ENCODE assay signal across 17 mouse cellular contexts in the genomic region with DNA sequence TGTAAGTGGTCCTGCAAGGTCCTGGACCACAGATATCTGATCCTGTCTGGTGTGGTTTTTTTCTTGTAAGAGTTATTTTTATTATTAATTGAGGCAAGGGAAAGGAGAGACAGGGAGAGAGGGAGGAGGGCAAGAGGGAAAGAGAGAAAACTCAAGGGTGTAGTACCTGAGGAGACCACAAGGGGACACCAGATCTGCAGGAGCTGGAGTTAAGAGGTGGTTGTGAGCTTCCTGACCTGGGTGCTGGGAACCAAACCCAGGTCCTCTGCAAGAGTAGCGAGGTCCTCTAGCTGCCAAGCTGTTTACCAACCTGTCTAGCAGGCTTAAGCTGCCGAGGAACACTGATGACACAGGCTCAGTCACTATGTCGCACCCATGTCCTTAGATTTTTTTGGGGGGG. TPM values are rescaled to one million over a fixed set of nuclear protein-coding genes. Genes with fewer than 3 reads are reported as not detected.
DNase-seq lines count a peak whose midpoint lies in the region; ATAC-seq and TF ChIP-seq lines count a peak whose summit lies in the region.
"Had no signal": no experiment of that assay in that cellular context is flagged by ENCODE, and none has a peak within 500 bp of the region (broad histone marks: within the 10 kb centered on the region; RNA-seq: fewer than 3 reads in every experiment).

No protein-coding gene starts in this region.

- no peak for TF ChIP-seq POLR2A in small intestine, adult 2 months (IDR thresholded peaks at IDR 0.05; ENCODE audit: low read depth, low read length)

- ATAC-seq in heart, postnatal 0 days (ENCODE audit: insufficient read depth, low read depth): no peak
- no peak for ATAC-seq in lung, embryonic 14.5 days (ENCODE audit: insufficient read depth)
- ATAC-seq: forebrain, embryonic 13.5 days; midbrain, embryonic 13.5 days had no signal

- H3K27ac ChIP-seq in heart, postnatal 0 days (ENCODE audit: low read depth): no peak overlapping the region
- H3K27ac ChIP-seq in lung, embryonic 14.5 days (ENCODE audit: low read depth): no peak overlapping the region
- H3K27ac ChIP-seq in ES-E14 (ENCODE audit: insufficient read depth, low read depth, low read length, poor library complexity, severe bottlenecking): no peak overlapping the region
- no peak overlapping the region for H3K27ac ChIP-seq in small intestine, adult 2 months (ENCODE audit: insufficient read depth, low read depth, low read length)
- H3K27ac ChIP-seq: embryonic facial prominence, embryonic 12.5 days; forebrain, embryonic 13.5 days; midbrain, embryonic 13.5 days; neural tube, embryonic 15.5 days had no signal

- H3K27me3 ChIP-seq in heart, postnatal 0 days (ENCODE audit: control insufficient read depth, insufficient read depth, low read length): no peaks in the 10 kb centered on the region
- no peaks in the 10 kb centered on the region for H3K27me3 ChIP-seq in lung, embryonic 14.5 days (ENCODE audit: insufficient read depth, low read length)
- H3K27me3 ChIP-seq in small intestine, adult 2 months (ENCODE audit: control insufficient read depth, insufficient read depth, low read length): no peaks in the 10 kb centered on the region
- H3K27me3 ChIP-seq: embryonic facial prominence, embryonic 12.5 days; forebrain, embryonic 13.5 days; midbrain, embryonic 13.5 days; neural tube, embryonic 15.5 days had no signal

- 93% methylated on average over 3 of the region's 3 CpGs for WGBS in heart, postnatal 0 days
- 92% methylated on average over 3 of the region's 3 CpGs for WGBS in lung, embryonic 14.5 days
- 100% methylated on average over 3 of the region's 3 CpGs for WGBS in small intestine, adult 2 months

- no peak for DNase-seq in heart, postnatal 0 days (ENCODE audit: low spot score)
- no peak for DNase-seq in heart, adult 18-20 months
- DNase-seq in lung, embryonic 14.5 days: no peak
- no peak for DNase-seq in lung, postnatal 25 days (ENCODE audit: low spot score)
- peak; percentile 43 for DNase-seq in ES-E14 (ENCODE audit: low read depth, low spot score)
- DNase-seq in thymus, postnatal 0 days (ENCODE audit: low spot score): no peak
- DNase-seq in urinary bladder, postnatal 36 days (ENCODE audit: low spot score in 2 of 2): no peak
- DNase-seq: cerebellum, postnatal 14 days; heart, postnatal 14 days; kidney, adult 11 months; left cerebral cortex, postnatal 4 days; lung, postnatal 10 days had no signal

- H3K4me1 ChIP-seq in heart, postnatal 0 days (ENCODE audit: control insufficient read depth, insufficient read depth): no peaks in the 10 kb centered on the region; the same call in 1 of the 2 replicates
- peaks cover 29% of the 10 kb centered on the region for H3K4me1 ChIP-seq in lung, embryonic 14.5 days (ENCODE audit: insufficient read depth)
- H3K4me1 ChIP-seq in ES-E14 (ENCODE audit: control insufficient read depth in 2 of 2, insufficient read depth in 2 of 2, low read length in 2 of 2, poor library complexity in 1 of 2): 0 out of 4 replicates have a peak, but pooled peaks cover 0 to 3% of the 10 kb centered on the region in 2 experiments
- peaks cover 26% of the 10 kb centered on the region for H3K4me1 ChIP-seq in small intestine, adult 2 months (ENCODE audit: control insufficient read depth, insufficient read depth, insufficient read length, low read length)
- H3K4me1 ChIP-seq: forebrain, embryonic 13.5 days had no signal

- no peak for TF ChIP-seq EP300 in heart, postnatal 0 days (IDR thresholded peaks at IDR 0.05; ENCODE audit: low read depth)

- no peak overlapping the region for H3K4me3 ChIP-seq in heart, postnatal 0 days (ENCODE audit: low read depth, low read length)
- no peak overlapping the region for H3K4me3 ChIP-seq in lung, embryonic 14.5 days (ENCODE audit: low read depth, low read length)
- no peak overlapping the region for H3K4me3 ChIP-seq in ES-E14 (ENCODE audit: insufficient read depth in 1 of 2, low read depth in 1 of 2, low read length in 2 of 2, poor library complexity in 1 of 2, severe bottlenecking in 1 of 2)
- no peak overlapping the region for H3K4me3 ChIP-seq in small intestine, adult 2 months (ENCODE audit: low read depth, low read length)
- H3K4me3 ChIP-seq: embryonic facial prominence, embryonic 12.5 days; forebrain, embryonic 13.5 days; midbrain, embryonic 13.5 days; neural tube, embryonic 15.5 days had no signal

- H3K36me3 ChIP-seq in heart, postnatal 0 days (replicated peaks; ENCODE audit: control insufficient read depth, insufficient read depth, low read length): no peaks in the 10 kb centered on the region
- H3K36me3 ChIP-seq in lung, embryonic 14.5 days (ENCODE audit: insufficient read depth): no peaks in the 10 kb centered on the region
- no peaks in the 10 kb centered on the region for H3K36me3 ChIP-seq in ES-E14 (ENCODE audit: control insufficient read depth, insufficient read depth, low read length, poor library complexity, severe bottlenecking)
- no peaks in the 10 kb centered on the region for H3K36me3 ChIP-seq in small intestine, adult 2 months (ENCODE audit: control insufficient read depth, insufficient read depth, low read length)
- H3K36me3 ChIP-seq: embryonic facial prominence, embryonic 12.5 days; midbrain, embryonic 13.5 days; neural tube, embryonic 15.5 days had no signal

- H3K9me3 ChIP-seq in heart, postnatal 0 days (replicated peaks; ENCODE audit: control insufficient read depth, low read length): no peaks in the 10 kb centered on the region; the same call in 1 of the 2 replicates
- H3K9me3 ChIP-seq in lung, embryonic 14.5 days (ENCODE audit: low read depth, low read length): no peaks in the 10 kb centered on the region
- H3K9me3 ChIP-seq in ES-E14 (ENCODE audit: control insufficient read depth, insufficient read depth, low read depth, low read length): no peaks in the 10 kb centered on the region
- H3K9me3 ChIP-seq: neural tube, embryonic 15.5 days had no signal

- in situ Hi-C loops in ES-E14 (cut with MboI; ENCODE audit: low sequenced_read_pairs in 2 of 2, unreplicated experiment in 2 of 2): no loop called here

- H3K4me2 ChIP-seq in heart, postnatal 0 days (ENCODE audit: low read depth, low read length): no peak overlapping the region
- no peak overlapping the region for H3K4me2 ChIP-seq in lung, embryonic 14.5 days
- H3K4me2 ChIP-seq: embryonic facial prominence, embryonic 12.5 days; forebrain, embryonic 13.5 days; midbrain, embryonic 13.5 days; neural tube, embryonic 15.5 days had no signal

- TF ChIP-seq CTCF in heart, postnatal 0 days (IDR thresholded peaks at IDR 0.05; ENCODE audit: low read depth): 0 out of 2 replicates have a peak, but pooled peaks have one; percentile 7
- TF ChIP-seq CTCF in lung, embryonic 14.5 days (IDR thresholded peaks at IDR 0.05; ENCODE audit: low read depth): peak; percentile 65
- TF ChIP-seq CTCF in small intestine, adult 2 months (IDR thresholded peaks at IDR 0.05; ENCODE audit: extremely low read depth, insufficient read length, insufficient replicate concordance, low read depth, low read length): peak; percentile 63; the same call in 1 of the 2 replicates

- H3K9ac ChIP-seq in heart, postnatal 0 days (replicated peaks; ENCODE audit: low read depth, low read length): no peak overlapping the region
- H3K9ac ChIP-seq in lung, embryonic 14.5 days: no peak overlapping the region
- no peak overlapping the region for H3K9ac ChIP-seq in ES-E14 (ENCODE audit: insufficient read depth, low read depth, low read length, poor library complexity, severe bottlenecking)
- H3K9ac ChIP-seq: embryonic facial prominence, embryonic 12.5 days; forebrain, embryonic 13.5 days; midbrain, embryonic 13.5 days; neural tube, embryonic 15.5 days had no signal

TF ChIP-seq in ES-E14, 5 proteins besides CTCF, POLR2A, EP300 and RAD21:
- TF ChIP-seq MAFK (IDR thresholded peaks at IDR 0.05; ENCODE audit: insufficient read depth, low read depth, low read length) (no peak), HCFC1 (IDR thresholded peaks at IDR 0.05; ENCODE audit: borderline replicate concordance, insufficient read depth, low read length) (no peak), ZNF384 (IDR thresholded peaks at IDR 0.05; ENCODE audit: low read depth, low read length) (no peak), ZC3H11A (IDR thresholded peaks at IDR 0.05; ENCODE audit: borderline replicate concordance, low read depth, low read length) (no peak), CHD2 (IDR thresholded peaks at IDR 0.05; ENCODE audit: low read depth, low read length) (no peak)

RNA-seq across cellular contexts. Expression of gene Capzb, which starts 14.8 kb away (rescaled TPM):
- total RNA-seq in heart, postnatal 0 days (2014; rRNA removed; ENCODE audit: low replicate concordance): 131 and 177 TPM in 2 replicates
- polyA plus RNA-seq in heart, postnatal 0 days (2015; fragmentation: Nextera tagmentation; extraction: Ambion mirVana): 355 and 363 TPM in 2 replicates
- total RNA-seq in heart, adult 18-20 months (2021): 100 to 1,000 TPM; 356 to 380 TPM
- 332 and 336 TPM in 2 replicates for polyA plus RNA-seq in lung, embryonic 14.5 days (2014; fragmentation: Nextera tagmentation; extraction: Ambion mirVana)
- total RNA-seq in ES-E14 (2012; rRNA removed): 86.7 and 111 TPM in 2 replicates
- polyA plus RNA-seq in small intestine, adult 2 months (2012; rRNA removed): 159 and 390 TPM in 2 replicates
- 415 and 425 TPM in 2 replicates for polyA plus RNA-seq in thymus, postnatal 0 days (2015; fragmentation: Nextera tagmentation; extraction: Ambion mirVana)

RNA-seq across cellular contexts. Expression of gene Minos1, which starts 47.0 kb away (rescaled TPM):
- total RNA-seq in heart, postnatal 0 days (2014; rRNA removed; ENCODE audit: low replicate concordance): 29.2 and 33.2 TPM in 2 replicates
- 1,270 and 1,334 TPM in 2 replicates for polyA plus RNA-seq in heart, postnatal 0 days (2015; fragmentation: Nextera tagmentation; extraction: Ambion mirVana)
- 100 to 1,000 TPM; 596 to 645 TPM for total RNA-seq in heart, adult 18-20 months (2021)
- polyA plus RNA-seq in lung, embryonic 14.5 days (2014; fragmentation: Nextera tagmentation; extraction: Ambion mirVana): 501 and 531 TPM in 2 replicates
- total RNA-seq in ES-E14 (2012; rRNA removed): 141 and 147 TPM in 2 replicates
- polyA plus RNA-seq in small intestine, adult 2 months (2012; rRNA removed): 15.4 and 29.4 TPM in 2 replicates
- polyA plus RNA-seq in thymus, postnatal 0 days (2015; fragmentation: Nextera tagmentation; extraction: Ambion mirVana): 777 and 795 TPM in 2 replicates

Comparison
In these comparisons a context has a peak if more than half of its experiments do, and no peak if none do; other contexts are left out.
1. CTCF ChIP-seq: peak in every context shown above with its lines; median percentile 65 in lung, embryonic 14.5 days; 63 in small intestine, adult 2 months; 7 in heart, postnatal 0 days.
2. RNA of gene Minos1, which starts 47.0 kb away (polyA plus RNA-seq): 1,270 to 1,334 TPM in heart, postnatal 0 days, 777 to 795 TPM in thymus, postnatal 0 days and 501 to 531 TPM in lung, embryonic 14.5 days; 15.4 to 29.4 TPM in small intestine, adult 2 months; every median in the first group is over 10 times any median in the second.